Mouse (Mus musculus): ENCODE measurements around the gene Capn9.

The Capn9 gene

DNA sequence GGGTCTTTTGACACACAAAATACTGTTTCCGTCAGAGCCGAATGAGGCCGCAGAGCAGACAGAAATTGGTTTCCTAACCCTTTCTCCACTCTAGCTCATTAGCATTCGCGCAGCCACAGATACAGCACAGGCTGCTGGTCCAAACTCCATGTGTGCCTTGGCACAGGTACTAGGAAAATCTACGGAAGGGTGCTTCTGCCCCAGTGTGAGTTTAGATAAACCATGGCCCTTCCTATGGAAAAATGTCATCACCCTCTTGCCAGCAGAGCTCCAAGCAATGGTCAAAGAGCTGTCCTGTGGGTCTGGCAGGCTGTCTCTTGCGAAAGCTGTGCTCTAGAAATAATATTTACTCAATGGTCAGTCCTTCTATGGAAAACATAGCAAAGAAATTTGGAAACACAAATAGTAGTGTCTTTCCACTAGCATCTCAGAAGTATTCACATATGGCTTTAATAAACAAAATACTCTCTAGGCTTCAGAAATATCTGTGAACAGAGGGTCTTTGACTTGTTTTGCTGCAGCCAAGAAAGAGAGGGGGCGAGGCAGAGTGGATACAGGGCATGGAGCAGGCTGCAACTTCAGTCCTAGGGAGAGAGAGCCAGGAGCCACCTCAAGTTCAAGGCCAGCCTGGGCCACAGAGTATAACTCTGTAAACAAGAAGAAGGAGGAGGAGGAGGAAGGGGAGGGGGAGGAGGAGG, 4.0 kb upstream of the Capn9 start:
- in situ Hi-C loops (cut with MboI, MseI), result no loop called here

DNA sequence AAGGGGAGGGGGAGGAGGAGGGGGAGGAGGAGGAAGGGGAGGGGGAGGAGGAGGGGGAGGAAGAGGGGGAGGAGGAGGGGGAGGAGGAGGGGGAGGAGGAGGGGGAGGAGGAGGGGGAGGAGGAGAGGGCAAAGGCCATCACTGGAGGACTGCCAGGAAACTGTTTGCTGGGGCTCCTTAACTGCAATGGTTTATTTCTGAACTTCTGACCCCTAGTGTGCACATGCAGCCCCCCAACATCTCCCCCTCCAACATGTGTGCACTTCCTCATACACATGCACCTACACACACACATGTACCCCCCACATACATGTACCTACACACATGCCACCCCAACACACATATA, 3.5 kb upstream of the Capn9 start:
- in situ Hi-C loops (cut with MboI, MseI), result no loop called here

DNA sequence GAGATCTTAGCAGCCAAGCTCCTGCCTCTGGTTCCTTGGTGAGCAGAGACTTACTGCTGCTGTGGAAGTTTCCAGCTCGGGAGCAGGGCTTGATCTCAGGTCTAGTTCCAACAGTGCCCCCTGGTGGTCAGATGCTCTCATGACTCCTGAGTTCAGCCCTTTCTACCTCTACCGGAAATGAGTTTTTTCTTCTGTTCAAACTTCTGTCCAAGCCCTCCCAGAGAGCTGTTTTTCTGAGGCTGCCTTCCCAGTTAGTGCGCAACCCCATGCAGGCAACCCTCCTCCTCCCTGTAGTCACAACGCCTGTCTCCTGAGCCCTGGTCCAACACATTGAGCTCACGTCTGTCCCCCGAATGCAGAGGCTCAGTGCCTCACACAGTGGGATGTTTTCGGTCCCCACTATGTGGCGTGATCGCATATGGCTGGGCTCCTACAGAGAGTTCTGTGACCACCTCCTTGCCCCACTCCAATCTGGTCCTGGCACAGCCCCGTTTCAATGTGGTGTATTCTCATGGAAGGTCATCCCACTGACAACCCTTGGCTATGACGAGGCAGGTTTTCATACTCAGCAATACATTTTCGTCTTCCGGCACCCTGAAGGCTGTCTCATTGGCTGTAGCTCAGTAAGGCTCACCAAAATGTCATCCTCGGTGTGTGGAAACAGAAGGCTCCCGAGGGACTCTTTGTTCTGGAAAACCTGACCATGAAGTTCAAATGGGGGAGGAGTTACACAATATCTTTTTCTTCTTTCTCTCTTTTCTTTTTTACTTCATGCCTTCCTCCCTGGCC, 2.2 kb upstream of the Capn9 start:
- in situ Hi-C loops (cut with MboI, MseI), result no loop called here

DNA sequence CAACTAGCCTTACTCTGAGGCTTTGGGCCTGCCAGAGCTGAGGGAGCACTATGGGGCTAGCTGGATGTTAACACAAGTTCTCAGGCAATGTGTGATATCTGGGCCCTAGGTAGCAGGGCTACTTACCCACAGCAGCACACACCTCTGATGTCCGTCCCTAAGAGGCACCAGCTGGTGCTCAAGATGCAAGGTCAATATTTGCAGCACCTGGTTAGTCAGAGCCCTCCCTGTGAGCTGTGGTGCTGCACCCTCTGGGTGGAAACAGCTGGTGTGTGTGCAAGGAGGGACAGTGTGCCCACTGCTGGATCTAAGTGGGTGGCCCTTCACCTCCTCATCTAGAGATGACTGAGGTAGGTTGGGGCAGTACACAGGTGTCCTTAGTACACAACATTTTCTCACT, 840 bp downstream of the Capn9 start:
- in situ Hi-C loops (cut with MboI, MseI), result no loop called here

DNA sequence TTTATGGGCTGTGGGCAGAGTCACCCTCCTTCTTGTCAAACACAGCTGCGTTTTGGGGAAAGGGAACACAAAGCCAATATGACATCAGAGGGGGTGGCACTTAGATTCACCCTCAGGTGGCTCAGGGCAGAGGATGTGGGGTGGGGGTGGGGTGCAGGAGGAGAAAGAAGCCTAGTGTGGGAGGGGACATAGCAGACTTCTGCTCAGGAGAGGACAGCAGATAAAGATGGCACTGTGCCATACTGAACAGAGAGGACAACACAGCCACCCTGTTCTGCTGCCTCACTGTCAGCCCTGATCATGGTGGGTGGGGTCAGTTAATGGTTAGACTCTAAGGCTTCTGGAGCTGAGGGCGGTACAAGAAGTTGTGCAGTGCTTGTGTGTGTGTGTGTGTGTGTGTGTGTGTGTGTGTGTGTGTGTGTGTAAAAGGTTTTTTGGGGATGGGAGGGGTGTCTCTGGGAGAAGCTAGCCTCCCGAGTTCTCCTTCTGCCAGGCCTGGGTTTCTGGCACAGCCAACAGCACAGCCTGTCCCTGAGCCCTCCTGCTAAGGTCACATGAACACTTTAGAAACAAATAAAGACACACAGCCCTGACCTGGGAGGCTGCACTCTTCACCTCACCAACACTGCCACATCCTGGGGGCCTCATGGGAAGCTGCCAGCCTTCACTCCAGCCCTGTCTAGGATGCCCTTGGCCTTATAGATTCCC, 10.0 kb downstream of the Capn9 start:
- in situ Hi-C loops (cut with MboI, MseI), result no loop called here

DNA sequence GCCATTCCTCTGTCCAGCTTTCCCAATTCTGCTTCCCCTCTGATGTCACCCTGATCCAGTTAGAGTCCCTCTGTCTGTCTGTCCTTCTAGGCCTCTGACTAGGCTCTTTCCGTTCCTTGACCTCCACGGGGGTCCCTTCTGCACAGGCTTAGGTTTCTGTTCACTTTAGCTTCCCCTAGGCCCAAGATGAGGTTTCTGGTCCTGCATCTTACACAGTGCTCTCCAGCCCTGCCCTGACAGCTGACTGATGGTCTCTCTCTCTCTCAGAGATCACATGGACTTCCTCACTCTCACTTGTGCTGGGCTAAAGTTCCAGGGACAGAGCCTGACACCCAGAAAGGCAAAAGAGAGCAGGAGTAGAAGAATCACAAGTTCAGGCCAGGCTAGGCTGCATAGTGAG, 10.6 kb downstream of the Capn9 start:
- in situ Hi-C loops (cut with MboI, MseI), result no loop called here

DNA sequence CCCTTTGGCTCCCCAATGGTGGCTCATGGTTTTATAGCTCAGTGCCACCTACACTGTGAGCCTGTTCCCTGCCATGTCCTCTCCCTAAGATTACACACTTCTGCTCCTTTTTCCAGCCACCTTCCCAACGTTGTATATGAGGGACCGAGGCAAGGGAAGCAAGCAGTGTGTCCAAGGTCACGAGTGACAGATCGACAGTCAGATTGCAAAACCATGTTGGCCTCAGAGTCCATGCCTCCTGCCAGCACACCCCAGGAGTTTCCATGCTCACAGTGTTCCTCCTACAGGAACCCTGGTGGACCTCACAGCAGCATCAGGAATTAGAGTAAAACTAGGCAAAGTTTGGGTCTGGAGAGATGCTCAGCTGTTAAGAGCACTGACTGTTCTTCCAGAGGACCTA, 13.5 kb downstream of the Capn9 start:
- in situ Hi-C loops (cut with MboI, MseI), result no loop called here

DNA sequence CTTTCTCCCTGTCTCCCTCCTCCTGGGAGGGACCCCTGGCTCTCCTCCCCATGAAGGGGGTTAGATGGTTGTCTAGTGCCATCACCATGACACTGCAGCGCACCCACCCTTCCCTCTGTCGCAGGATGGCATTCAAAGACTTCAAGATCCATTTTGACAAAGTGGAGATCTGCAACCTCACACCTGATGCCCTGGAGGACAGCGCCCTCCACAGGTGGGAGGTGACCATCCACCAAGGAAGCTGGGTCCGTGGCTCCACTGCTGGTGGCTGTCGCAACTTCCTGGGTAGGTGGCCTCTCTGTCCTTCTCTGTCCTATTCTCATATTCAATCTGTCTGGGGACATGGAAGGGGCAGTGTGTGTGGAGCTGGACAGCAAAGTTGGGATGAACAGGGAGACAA, 28.2 kb downstream of the Capn9 start:
- in situ Hi-C loops (cut with MboI, MseI), result no loop called here

DNA sequence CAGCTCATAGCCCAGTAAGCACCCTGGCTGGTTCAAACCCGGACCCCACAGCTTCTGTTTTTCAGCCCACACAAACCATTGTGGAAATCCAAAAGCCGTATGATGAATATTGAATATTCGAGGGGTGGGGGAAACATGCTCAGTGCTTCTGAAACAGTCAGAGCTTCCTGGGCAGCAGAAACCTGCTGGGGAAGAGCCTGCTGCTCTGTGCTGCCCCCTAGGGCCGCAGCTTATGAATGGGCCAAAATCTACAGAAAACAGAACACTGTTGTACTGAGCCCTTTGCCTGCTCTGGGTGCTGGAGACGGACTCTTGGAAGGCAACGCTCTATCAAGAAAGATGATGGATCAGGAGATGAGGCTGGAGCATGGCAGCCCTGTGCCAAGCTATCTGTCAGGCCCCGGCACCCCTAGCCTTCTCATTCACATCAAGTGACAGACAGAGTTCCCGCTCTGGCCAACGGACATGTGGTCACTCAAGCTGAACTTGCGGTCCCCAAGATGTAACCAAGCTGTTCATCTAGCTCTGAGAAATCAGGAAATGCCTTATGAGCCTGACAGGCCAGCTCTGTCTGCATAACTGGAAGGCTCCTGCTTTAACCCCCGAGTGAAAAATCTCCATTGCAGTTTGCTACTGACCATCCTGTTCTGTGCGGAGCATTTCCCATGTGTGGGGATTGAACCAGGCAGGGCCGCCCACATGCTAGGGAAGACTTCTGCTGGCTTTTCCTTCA, 32.5 kb downstream of the Capn9 start:
- in situ Hi-C loops (cut with MboI, MseI), result no loop called here

DNA sequence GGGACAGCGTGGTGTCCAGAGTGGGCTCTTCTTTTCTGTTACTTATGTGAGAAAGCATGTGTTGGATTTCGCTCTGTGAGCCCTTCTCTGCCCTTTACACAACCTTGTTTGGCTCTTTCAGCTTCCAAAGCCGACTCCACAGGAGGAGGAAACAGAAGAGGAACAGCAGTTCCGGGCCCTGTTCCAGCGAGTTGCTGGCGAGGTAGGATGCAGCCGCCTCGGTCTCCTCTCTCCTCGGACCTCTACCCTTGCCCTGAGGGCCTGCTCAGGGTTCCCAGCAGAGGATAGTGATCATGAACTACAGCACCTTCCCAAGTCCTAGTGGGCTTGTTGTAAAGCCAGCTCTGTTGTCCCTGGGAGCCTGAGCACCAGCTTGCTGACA, 33.1 kb downstream of the Capn9 start:
- in situ Hi-C loops (cut with MboI, MseI), result no loop called here

DNA sequence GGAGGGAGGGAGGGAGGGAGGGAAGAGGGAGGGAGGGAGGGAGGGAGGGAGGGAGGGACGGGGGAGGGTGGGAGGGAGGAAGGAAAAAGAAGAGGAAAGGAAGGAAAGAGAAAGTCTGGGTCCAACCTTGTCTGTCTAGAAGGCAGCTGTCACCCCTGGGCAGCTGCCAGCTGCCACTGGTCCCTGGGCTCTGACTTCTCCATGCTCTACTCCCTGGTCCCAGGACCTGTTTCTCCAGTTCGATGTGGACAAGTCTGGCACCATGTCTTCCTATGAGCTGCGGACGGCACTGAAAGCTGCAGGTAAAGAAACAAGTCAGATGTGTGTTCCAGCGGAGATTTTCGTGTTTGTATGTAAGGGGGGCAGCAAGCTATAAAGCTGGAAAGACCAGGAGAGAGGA, 38.4 kb downstream of the Capn9 start:
- in situ Hi-C loops (cut with MboI, MseI), result no loop called here

DNA sequence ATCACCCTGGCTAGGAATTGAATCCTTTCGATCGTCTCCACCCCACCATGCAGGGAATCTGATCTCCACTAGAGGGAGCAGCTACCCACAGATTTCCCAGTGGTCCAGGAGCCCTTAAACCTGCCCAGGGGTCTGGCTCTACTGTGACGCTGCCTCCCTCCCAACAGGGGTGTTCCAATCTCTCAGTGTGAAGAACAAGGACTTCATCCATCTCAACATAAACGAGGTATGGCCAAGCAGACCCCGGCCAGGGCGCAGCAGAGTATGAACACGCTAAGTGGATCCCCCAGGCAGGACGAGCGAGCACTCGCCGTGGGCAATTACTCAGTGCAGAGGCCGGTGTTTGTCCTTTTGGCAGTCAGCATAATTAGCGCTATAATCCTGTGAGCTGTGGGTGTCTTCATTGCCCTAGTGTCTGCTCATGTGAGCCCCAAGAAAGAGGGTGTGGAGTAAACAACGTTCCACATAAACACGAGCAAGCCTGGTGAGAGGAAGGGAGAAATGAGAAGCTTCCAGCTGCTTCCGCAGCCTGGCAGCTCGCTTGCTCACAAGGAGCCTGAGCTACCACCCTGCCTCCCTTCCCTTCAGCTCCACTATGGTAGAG, 41.5 kb downstream of the Capn9 start:
- in situ Hi-C loops (cut with MboI, MseI), result loop anchor here (5.0 kb wide), 1 partner anchor 60 kb away; no protein-coding TSS in a partner anchor

DNA sequence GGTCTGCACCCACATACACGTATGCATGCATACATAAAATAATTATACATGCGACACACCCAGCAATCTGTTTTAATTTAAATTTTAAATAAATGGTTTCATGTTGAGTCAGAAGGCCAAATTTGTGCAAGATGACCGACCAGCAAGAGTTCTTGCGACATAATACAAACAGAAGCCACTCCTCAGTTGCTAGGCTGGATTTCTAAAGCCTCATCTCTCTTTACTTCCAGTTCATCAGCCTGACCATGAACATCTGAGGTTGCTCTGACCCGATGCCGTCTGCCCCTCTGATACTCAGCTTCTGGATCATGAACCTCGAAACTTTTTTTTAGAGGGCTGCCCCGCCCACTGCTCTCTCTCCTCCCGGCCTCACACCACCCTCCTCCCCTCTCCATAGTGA, 42.3 kb downstream of the Capn9 start:
- in situ Hi-C loops (cut with MboI, MseI), result loop anchor here (5.0 kb wide), 1 partner anchor 59 kb away; no protein-coding TSS in a partner anchor

DNA sequence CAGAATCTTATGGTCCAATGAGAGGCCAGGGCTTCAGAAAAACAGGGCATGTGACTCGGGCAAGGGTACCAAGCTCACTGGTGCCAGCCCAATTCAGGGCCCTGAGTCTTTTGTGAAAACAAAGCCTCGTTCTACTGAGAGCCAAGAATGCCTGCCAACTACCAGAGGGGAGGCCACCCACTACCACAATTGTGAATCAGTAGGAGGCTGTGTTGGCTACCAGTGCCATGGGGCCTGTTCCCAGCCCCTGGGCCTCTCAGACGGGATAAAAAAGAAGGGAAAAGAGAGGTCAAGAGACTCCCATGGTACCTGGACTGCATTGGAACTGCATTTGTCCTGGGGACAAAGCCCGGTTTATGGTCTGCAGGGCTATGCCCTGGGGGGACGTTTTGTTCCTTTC, 45.3 kb downstream of the Capn9 start:
- in situ Hi-C loops (cut with MboI, MseI), result no loop called here

DNA sequence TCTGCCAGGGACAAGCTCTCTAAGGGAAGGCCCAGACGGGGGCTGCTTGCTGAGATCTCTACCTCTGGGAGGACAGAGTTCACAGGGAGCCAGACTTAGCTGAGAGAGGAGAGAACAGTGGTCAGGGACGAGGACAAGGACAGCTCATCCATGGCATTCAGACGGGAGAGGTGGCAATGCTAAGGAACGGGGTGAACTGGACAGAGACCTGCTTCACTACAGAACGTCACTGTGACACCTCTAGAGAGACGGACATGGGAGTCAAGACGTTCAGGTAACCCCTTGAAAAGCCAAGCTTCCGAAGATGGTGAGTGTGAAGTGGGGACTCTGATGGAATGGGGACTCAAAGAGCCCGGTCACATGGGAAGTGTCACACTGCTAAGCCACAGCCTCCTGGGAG, 50.3 kb downstream of the Capn9 start:
- in situ Hi-C loops (cut with MboI, MseI), result no loop called here

DNA sequence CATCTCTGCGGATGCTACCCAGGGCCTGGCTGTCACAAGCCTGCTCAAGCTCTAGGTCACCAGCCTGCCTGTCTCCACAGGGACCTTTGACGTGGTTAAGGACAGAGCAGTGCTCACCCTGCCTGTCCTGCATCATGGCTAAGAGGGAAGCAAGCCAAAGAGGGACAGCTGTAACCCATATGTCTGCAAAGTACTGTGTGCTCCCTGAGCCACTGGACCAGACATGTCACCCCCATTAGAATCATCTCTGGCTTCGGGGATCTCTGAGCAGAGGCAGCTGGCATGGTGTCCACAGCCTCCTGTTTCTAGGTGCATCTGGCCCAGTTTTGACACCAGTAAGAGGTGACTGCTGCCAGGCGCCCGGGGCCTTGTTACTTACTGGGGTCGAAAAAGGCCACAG, 54.6 kb downstream of the Capn9 start:
- in situ Hi-C loops (cut with MboI, MseI), result no loop called here

DNA sequence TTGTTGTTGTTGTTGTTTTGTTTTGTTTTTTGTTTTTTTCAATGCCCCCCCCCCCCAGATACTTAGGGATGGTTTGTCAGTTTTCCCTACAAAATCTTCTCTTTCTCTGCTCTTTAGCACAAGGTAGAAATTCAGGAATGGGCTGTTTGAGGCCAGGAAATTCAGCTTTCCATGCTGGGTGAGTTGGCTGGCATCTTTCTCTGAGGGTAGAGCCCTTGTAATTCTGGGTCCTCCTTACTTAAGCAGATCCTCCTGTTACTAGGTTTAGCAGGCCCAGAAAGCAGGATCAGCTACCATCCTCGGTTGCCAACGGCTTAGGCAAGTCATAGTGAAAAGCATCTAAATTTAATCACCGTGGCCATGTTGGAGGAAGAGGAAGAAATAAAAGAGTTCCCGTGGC, 55.0 kb downstream of the Capn9 start:
- in situ Hi-C loops (cut with MboI, MseI), result no loop called here

DNA sequence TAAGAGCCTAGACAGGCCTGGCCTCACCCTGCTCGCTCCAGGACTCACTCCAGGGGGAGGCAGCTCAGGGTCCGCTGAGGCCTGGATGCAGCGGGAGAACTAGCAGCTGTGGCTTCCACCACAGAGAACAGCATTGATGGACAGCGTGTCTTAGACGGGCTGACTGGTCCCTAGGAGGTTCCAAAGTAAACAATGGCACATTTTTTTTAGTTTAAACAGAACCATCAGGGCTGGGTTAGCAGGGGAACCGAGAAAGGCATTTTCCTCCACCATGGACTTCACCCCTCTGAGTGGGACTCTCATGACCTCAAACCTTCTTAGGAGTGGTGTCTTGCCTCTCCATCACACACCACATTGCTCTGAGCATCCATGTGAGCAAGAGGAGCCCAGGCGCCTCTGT, 56.1 kb downstream of the Capn9 start:
- in situ Hi-C loops (cut with MboI, MseI), result no loop called here

DNA sequence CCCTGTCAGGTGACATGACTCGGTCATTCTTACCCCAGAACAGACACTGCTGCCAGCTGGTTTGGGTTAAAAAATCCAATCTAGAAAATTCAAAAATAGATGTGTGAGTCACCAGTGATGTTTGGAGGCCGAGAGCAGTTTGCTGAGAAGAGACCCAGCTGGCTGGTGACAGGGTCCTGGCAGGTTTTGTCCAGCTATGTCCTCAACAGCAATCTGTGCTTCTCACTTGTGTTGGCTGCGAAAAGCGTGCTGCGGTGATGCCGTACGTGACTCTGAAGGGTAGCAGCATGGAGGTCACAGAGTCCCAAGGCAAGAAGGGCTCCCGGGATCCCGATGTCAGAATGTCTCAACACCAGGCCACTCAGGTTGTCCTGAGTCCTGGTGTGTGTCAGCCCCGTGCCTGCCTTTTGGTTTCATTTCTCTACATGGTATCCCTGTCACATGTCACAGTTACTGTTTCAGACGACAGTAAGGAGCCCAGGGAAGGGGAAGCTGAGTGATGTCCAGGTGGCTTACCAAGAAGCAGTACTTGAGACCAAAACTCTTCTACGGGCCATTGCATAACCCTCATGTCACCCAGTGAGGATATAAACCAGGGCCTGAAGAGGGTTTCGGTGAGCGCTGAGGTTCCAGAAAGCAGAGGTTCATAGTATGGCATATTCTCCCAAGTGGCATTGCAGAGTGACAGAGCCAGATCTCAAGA, 57.2 kb downstream of the Capn9 start:
- in situ Hi-C loops (cut with MboI, MseI), result no loop called here

DNA sequence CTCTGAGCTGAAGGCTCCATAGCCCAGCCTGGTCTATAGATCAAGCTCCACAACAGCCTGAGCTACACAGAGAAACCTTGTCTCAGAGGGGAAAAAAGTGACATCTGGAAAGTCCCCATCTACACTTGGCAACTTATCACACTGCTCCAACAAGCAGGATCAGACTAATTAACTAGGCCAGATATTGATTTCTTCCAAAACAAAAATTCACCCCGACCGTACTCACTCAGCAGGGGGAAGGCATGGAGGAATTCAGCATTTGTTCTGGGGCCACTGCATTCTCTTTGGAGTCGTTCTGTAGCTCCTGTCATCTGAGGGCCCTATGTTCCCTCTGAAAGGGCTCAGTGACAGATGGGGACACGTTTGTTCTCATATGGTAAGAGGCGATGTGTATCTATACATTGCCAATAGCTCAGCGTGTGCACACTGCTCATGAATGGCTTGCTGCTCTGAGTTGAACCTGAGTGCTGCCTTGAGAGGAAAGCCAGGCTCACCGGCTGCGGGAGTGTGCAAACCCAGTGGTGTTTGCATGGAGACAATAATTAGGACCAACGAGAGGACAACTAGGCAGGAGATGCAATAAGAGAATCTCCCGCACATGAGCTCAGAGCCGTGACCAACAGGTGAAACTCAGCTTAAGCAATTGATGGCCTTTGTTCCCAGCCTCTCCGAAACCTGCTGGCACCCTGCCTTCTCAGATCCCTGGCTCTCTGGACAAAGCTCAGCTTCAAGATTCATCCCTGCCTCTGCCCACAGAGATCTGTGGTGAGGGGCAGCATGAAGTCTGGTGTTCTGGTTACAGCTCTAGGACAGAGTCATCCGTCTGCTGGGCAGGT, 58.7 kb downstream of the Capn9 start:
- in situ Hi-C loops (cut with MboI, MseI), result no loop called here

DNA sequence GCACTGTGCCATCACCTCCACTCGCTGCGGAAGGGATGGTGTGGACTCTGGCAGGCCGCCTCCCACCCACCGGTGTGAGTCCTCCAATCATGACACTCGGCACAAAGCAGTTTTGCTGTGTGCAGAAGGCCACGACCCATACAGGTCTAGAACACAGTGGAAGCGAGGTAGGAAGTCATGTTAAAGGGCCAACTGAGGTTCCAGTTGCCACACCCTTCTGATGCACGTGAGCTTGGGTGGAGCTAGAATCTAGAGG, 59.3 kb downstream of the Capn9 start:
- in situ Hi-C loops (cut with MboI, MseI), result no loop called here
